Mouse (Mus musculus) heart, adult 2 months (tissue): ENCODE measurements around the gene Stx8. TPM values are rescaled to one million over a fixed set of nuclear protein-coding genes. Genes with fewer than 3 reads are reported as not detected.

Source experiments
- DNase-seq, 2 experiments: peaks; one replicate each; pipeline ENCODE4 v3.0.0; 2021
- H3K27ac ChIP-seq: fragments of 200-600 bp; 2 replicates; pipeline ENCODE4 v1.8.1; 2022
- H3K27me3 ChIP-seq: fragments of 200-500 bp; 2 replicates; pipeline ENCODE4 v1.6.1; 2012; ENCODE audit warnings: mild to moderate bottlenecking, low read length, inconsistent platforms, mixed read lengths; ENCODE audit not compliant: control insufficient read depth, insufficient read depth
- H3K36me3 ChIP-seq: fragments of 200-500 bp; 2 replicates; pipeline ENCODE4 v1.6.1; 2012; ENCODE audit warnings: low read length, inconsistent platforms; ENCODE audit not compliant: control insufficient read depth, insufficient read depth
- H3K4me1 ChIP-seq: fragments of 200-500 bp; 2 replicates; pipeline ENCODE4 v1.6.1; 2011; ENCODE audit warnings: low read length; ENCODE audit not compliant: control insufficient read depth, insufficient read depth
- H3K4me3 ChIP-seq: fragments of 200-600 bp; 2 replicates; pipeline ENCODE4 v1.8.1; 2022
- H3K79me2 ChIP-seq: fragments of 200-500 bp; replicated peaks from 2 replicates; pipeline ENCODE4 v1.6.1; 2012; ENCODE audit warnings: mild to moderate bottlenecking, inconsistent platforms, low read length, moderate library complexity, mixed read lengths; ENCODE audit not compliant: control insufficient read depth, insufficient read depth
- H3K9ac ChIP-seq: fragments of 200-500 bp; 2 replicates; pipeline ENCODE4 v1.6.1; 2012; ENCODE audit warnings: low read depth, mild to moderate bottlenecking, control low read depth, inconsistent platforms, low read length, mixed read lengths
- CTCF ChIP-seq: fragments of 200-600 bp; IDR thresholded peaks from 2 replicates; pipeline ENCODE4 v1.8.1; 2022; ENCODE audit warnings: antibody characterized with exemption, mild to moderate bottlenecking, moderate library complexity
- EP300 ChIP-seq: fragments of 200-500 bp; IDR thresholded peaks from 2 replicates; pipeline ENCODE4 v1.6.1; 2011; ENCODE audit warnings: low read depth, low read length, control low read depth; ENCODE audit not compliant: insufficient read depth
- POLR2A ChIP-seq: fragments of 200-500 bp; IDR thresholded peaks from 2 replicates; pipeline ENCODE4 v1.6.1; 2011; ENCODE audit warnings: mild to moderate bottlenecking, low read depth, low read length, control low read depth; ENCODE audit not compliant: insufficient read depth
- WGBS: fragments of 180-500 bp; shearing (Covaris S2); methylation state at CpG from one replicate; pipeline ENCODE4 v1.1.7; 2018; 5-methylcytosine and 5-hydroxymethylcytosine counted together
- intact Hi-C: fragments of 180-260 bp; cut with DNase I; formaldehyde crosslinking; loops from one replicate; pipeline ENCODE4 v1.15.1; 2025
- polyA plus RNA-seq: library from polyadenylated mRNA; depleted of rRNA; stranded (reverse); fragments of >200 nt; gene quantifications from 2 replicates; pipeline ENCODE4 v1.2.3, GENCODE M21; 2012
- total RNA-seq, 2 experiments: library from RNA; stranded (reverse); gene quantifications; 2 replicates each; pipeline ENCODE4 v1.2.3; 2021

Stx8 gene
- total and polyA plus RNA-seq, 3 experiments, result 6.7 to 29.1 (median 22.6) TPM

- intact Hi-C loops, result no loop called here
- no peaks in the 10 kb centered on the region for H3K27me3 ChIP-seq
- WGBS, result 74% methylated on average over 8 of the region's 8 CpGs
- no peak for TF ChIP-seq CTCF
- TF ChIP-seq POLR2A, result no peak
- no peak for TF ChIP-seq EP300
- H3K4me1 ChIP-seq, result peaks cover 9% of the 10 kb centered on the region
- no peak for DNase-seq
- H3K27ac ChIP-seq, result no peak overlapping the region
- H3K79me2 ChIP-seq, result no peaks in the 10 kb centered on the region
- H3K36me3 ChIP-seq, result no peaks in the 10 kb centered on the region
- H3K4me3 ChIP-seq, result no peak overlapping the region
- no peak overlapping the region; the same call in 1 of the 2 replicates for H3K9ac ChIP-seq
These were observed 57.9 kb downstream of the Stx8 start for GRCm38 (mm10) chr11:68023811-68024369.

GRCm38 (mm10) chr11:68026590-68026989 lies 60.6 kb downstream of the Stx8 start:
- H3K27ac ChIP-seq, result no peak overlapping the region
- H3K9ac ChIP-seq, result no peak overlapping the region
- H3K4me1 ChIP-seq, result peaks cover 9% of the 10 kb centered on the region
- no peaks in the 10 kb centered on the region for H3K79me2 ChIP-seq
- intact Hi-C loops, result no loop called here
- no peaks in the 10 kb centered on the region for H3K36me3 ChIP-seq
- no peak overlapping the region for H3K4me3 ChIP-seq
- TF ChIP-seq POLR2A, result no peak
- TF ChIP-seq CTCF, result peak; percentile 27; the same call in 1 of the 2 replicates
- DNase-seq, result no peak
- WGBS, result 90% methylated on average over 5 of the region's 5 CpGs
- no peaks in the 10 kb centered on the region for H3K27me3 ChIP-seq

GRCm38 (mm10) chr11:68029079-68029478 lies 63.1 kb downstream of the Stx8 start:
- DNase-seq, result no peak
- WGBS, result 57% methylated on average over 4 of the region's 4 CpGs

GRCm38 (mm10) chr11:68029871-68030270 lies 63.9 kb downstream of the Stx8 start:
- DNase-seq, result no peak
- 61% methylated on average over 3 of the region's 3 CpGs for WGBS
- Histone ChIP-seq H3K27me3 (no peaks in the 10 kb centered on the region), H3K79me2 (no peaks in the 10 kb centered on the region), H3K4me3 (no peak overlapping the region), H3K9ac (no peak overlapping the region), H3K36me3 (no peaks in the 10 kb centered on the region), H3K27ac (no peak overlapping the region), H3K4me1 (peaks cover 3% of the 10 kb centered on the region)
- intact Hi-C loops, result no loop called here
- TF ChIP-seq CTCF (no peak), EP300 (no peak), POLR2A (no peak)

More at GRCm38 (mm10) chr11:68029079-68029478, 63.1 kb downstream of the Stx8 start:
- no peak overlapping the region for H3K9ac ChIP-seq
- H3K79me2 ChIP-seq, result no peaks in the 10 kb centered on the region
- no peaks in the 10 kb centered on the region for H3K27me3 ChIP-seq
- peaks cover 3% of the 10 kb centered on the region for H3K4me1 ChIP-seq
- TF ChIP-seq POLR2A (no peak), EP300 (no peak), CTCF (no peak)
- no peaks in the 10 kb centered on the region for H3K36me3 ChIP-seq
- H3K4me3 ChIP-seq, result no peak overlapping the region
- H3K27ac ChIP-seq, result no peak overlapping the region
- intact Hi-C loops, result no loop called here

- 59% methylated on average over 1 of the region's 1 CpGs for WGBS
- H3K9ac ChIP-seq, result no peak overlapping the region
- DNase-seq, result peak; percentile 62 to 81
- H3K4me3 ChIP-seq, result no peak overlapping the region
- H3K4me1 ChIP-seq, result peaks cover 3% of the 10 kb centered on the region
- H3K27ac ChIP-seq, result no peak overlapping the region; the same call in 1 of the 2 replicates
- TF ChIP-seq EP300 (no peak), CTCF (no peak), POLR2A (no peak)
- H3K27me3 ChIP-seq, result no peaks in the 10 kb centered on the region
- H3K79me2 ChIP-seq, result no peaks in the 10 kb centered on the region
- intact Hi-C loops, result no loop called here
- no peaks in the 10 kb centered on the region for H3K36me3 ChIP-seq
These were observed 64.8 kb downstream of the Stx8 start for GRCm38 (mm10) chr11:68030771-68031170.

- H3K9ac ChIP-seq, result no peak overlapping the region
- no peak overlapping the region for H3K4me3 ChIP-seq
- no peak for TF ChIP-seq CTCF
- no peak overlapping the region for H3K27ac ChIP-seq
- no peaks in the 10 kb centered on the region for H3K79me2 ChIP-seq
- H3K36me3 ChIP-seq, result no peaks in the 10 kb centered on the region
- WGBS, result 57% methylated on average over 2 of the region's 2 CpGs
- intact Hi-C loops, result no loop called here
- no peaks in the 10 kb centered on the region for H3K27me3 ChIP-seq
- DNase-seq, result no peak
- peaks cover 3% of the 10 kb centered on the region for H3K4me1 ChIP-seq
These were observed 66.5 kb downstream of the Stx8 start for GRCm38 (mm10) chr11:68032448-68032847.
